ENCODE assay signal across 11 mouse cellular contexts in genomic region chr1:105925617-105926370, GRCm38 (mm10).
DNase-seq lines count a peak whose midpoint lies in the region; ATAC-seq and TF ChIP-seq lines count a peak whose summit lies in the region.
"Had no signal": no experiment of that assay in that cellular context is flagged by ENCODE, and none has a peak within 500 bp of the region (broad histone marks: within the 10 kb centered on the region; RNA-seq: fewer than 3 reads in every experiment).

No protein-coding gene starts in this region.

- H3K27me3 ChIP-seq in liver, adult 2 months (ENCODE audit: control insufficient read depth, insufficient read depth, low read length), result no peaks in the 10 kb centered on the region
- no peaks in the 10 kb centered on the region for H3K27me3 ChIP-seq in liver, embryonic 12.5 days (replicated peaks)
- no peaks in the 10 kb centered on the region for H3K27me3 ChIP-seq in midbrain, embryonic 11.5 days (ENCODE audit: control insufficient read depth, insufficient read depth, low read length)
- H3K27me3 ChIP-seq in midbrain, embryonic 10.5 days (ENCODE audit: low read depth, poor library complexity, severe bottlenecking), result no peaks in the 10 kb centered on the region

- H3K4me1 ChIP-seq in liver, adult 2 months (ENCODE audit: control insufficient read depth, insufficient read depth, low read length), result peaks cover 22% of the 10 kb centered on the region
- H3K4me1 ChIP-seq in liver, embryonic 12.5 days, result peaks cover 3% of the 10 kb centered on the region; the same call in 1 of the 2 replicates
- no peaks in the 10 kb centered on the region for H3K4me1 ChIP-seq in midbrain, embryonic 11.5 days (ENCODE audit: control insufficient read depth, insufficient read depth, low read length)
- no peaks in the 10 kb centered on the region for H3K4me1 ChIP-seq in midbrain, embryonic 10.5 days

- no peaks in the 10 kb centered on the region for H3K79me2 ChIP-seq in liver, adult 2 months (ENCODE audit: control insufficient read depth, insufficient read depth, low read length)

- no peaks in the 10 kb centered on the region for H3K36me3 ChIP-seq in liver, adult 2 months (ENCODE audit: control insufficient read depth, insufficient read depth, low read length)
- H3K36me3 ChIP-seq in liver, embryonic 12.5 days, result no peaks in the 10 kb centered on the region
- no peaks in the 10 kb centered on the region for H3K36me3 ChIP-seq in midbrain, embryonic 11.5 days (ENCODE audit: control insufficient read depth, insufficient read depth, low read length)
- H3K36me3 ChIP-seq in midbrain, embryonic 10.5 days, result no peaks in the 10 kb centered on the region

- WGBS in liver, adult 2 months, result 2% methylated on average over 3 of the region's 3 CpGs
- WGBS in liver, embryonic 12.5 days (ENCODE audit: insufficient replicate concordance), result 52% methylated on average over 3 of the region's 3 CpGs
- 89% methylated on average over 3 of the region's 3 CpGs for WGBS in midbrain, embryonic 11.5 days
- 85% methylated on average over 3 of the region's 3 CpGs for WGBS in midbrain, embryonic 10.5 days

- no peak for TF ChIP-seq CTCF in liver, adult 2 months (IDR thresholded peaks at IDR 0.05; ENCODE audit: low read depth, low read length)

- 0 out of 2 replicates have a peak overlapping the region, but pooled peaks have one; percentile 12 for H3K9ac ChIP-seq in liver, adult 2 months (ENCODE audit: low read depth, low read length)
- H3K9ac ChIP-seq in liver, embryonic 12.5 days, result no peak overlapping the region
- H3K9ac ChIP-seq in midbrain, embryonic 11.5 days (ENCODE audit: low read length), result no peak overlapping the region

- no peak for TF ChIP-seq POLR2A in liver, adult 2 months (IDR thresholded peaks at IDR 0.05; ENCODE audit: extremely low read depth, insufficient read depth, low read length)

- H3K9me3 ChIP-seq in liver, embryonic 12.5 days (replicated peaks), result no peaks in the 10 kb centered on the region
- H3K9me3 ChIP-seq in midbrain, embryonic 11.5 days (ENCODE audit: control insufficient read depth, low read length), result no peaks in the 10 kb centered on the region
- no peaks in the 10 kb centered on the region for H3K9me3 ChIP-seq in midbrain, embryonic 10.5 days (replicated peaks)

- no peak overlapping the region for H3K4me2 ChIP-seq in liver, embryonic 12.5 days
- no peak overlapping the region for H3K4me2 ChIP-seq in midbrain, embryonic 11.5 days

- ATAC-seq in liver, embryonic 12.5 days, result no peak
- ATAC-seq in common myeloid progenitor, adult 5-6 weeks (replicated peaks; ENCODE audit: low read depth, poor library complexity, severe bottlenecking), result 0 out of 2 replicates have a peak, but pooled peaks have one; percentile 22
- peak; percentile 45 for ATAC-seq in megakaryocyte progenitor cell, adult 5-6 weeks (replicated peaks; ENCODE audit: poor library complexity)
- ATAC-seq in midbrain, embryonic 11.5 days (ENCODE audit: low FRiP score), result no peak

- no peak overlapping the region for H3K4me3 ChIP-seq in liver, adult 2 months (ENCODE audit: insufficient read depth, low read depth, low read length)
- no peak overlapping the region for H3K4me3 ChIP-seq in liver, embryonic 12.5 days
- H3K4me3 ChIP-seq in midbrain, embryonic 11.5 days (ENCODE audit: low read depth, low read length), result no peak overlapping the region
- no peak overlapping the region for H3K4me3 ChIP-seq in midbrain, embryonic 10.5 days

- peak overlapping the region; percentile 96 for H3K27ac ChIP-seq in liver, adult 2 months (replicated peaks; ENCODE audit: insufficient read depth, low read depth, low read length)
- no peak overlapping the region for H3K27ac ChIP-seq in liver, embryonic 12.5 days
- no peak overlapping the region for H3K27ac ChIP-seq in midbrain, embryonic 11.5 days (ENCODE audit: low read depth, low read length)
- no peak overlapping the region for H3K27ac ChIP-seq in midbrain, embryonic 10.5 days (replicated peaks)

- DNase-seq in adrenal gland, adult 2 months, result peak; percentile 80
- DNase-seq in adrenal gland, postnatal 25 days, result no peak
- peak; percentile 99 for DNase-seq in liver, adult 2 months (ENCODE audit: extremely low read depth, low read depth, low spot score)
- DNase-seq in midbrain, embryonic 11.5 days (ENCODE audit: low spot score, missing footprints), result no peak
- DNase-seq in midbrain, embryonic 10.5 days (ENCODE audit: low spot score), result no peak
- DNase-seq: embryo, embryonic 11 days; gastrocnemius, postnatal 25 days; thymus, adult 18-20 months had no signal

Comparison
In these comparisons a context has a peak if more than half of its experiments do, and no peak if none do; other contexts are left out.
1. DNase-seq: peak in adrenal gland, adult 2 months (single experiment) and liver, adult 2 months (single experiment); none in adrenal gland, postnatal 25 days (single experiment), midbrain, embryonic 11.5 days (single experiment) and midbrain, embryonic 10.5 days (single experiment).
2. ATAC-seq: peak in common myeloid progenitor, adult 5-6 weeks (single experiment) and megakaryocyte progenitor cell, adult 5-6 weeks (single experiment); none in liver, embryonic 12.5 days (single experiment) and midbrain, embryonic 11.5 days (single experiment).